Mouse (Mus musculus): ENCODE results near the gene Lct. TPM values are rescaled to one million over a fixed set of nuclear protein-coding genes. Genes with fewer than 3 reads are reported as not detected.
A peak's percentile ranks its signal among the peaks of the same experiment; 100 is the strongest.

Gene Lct
- polyA plus RNA-seq (2012) = not detected in 2 replicates

DNA sequence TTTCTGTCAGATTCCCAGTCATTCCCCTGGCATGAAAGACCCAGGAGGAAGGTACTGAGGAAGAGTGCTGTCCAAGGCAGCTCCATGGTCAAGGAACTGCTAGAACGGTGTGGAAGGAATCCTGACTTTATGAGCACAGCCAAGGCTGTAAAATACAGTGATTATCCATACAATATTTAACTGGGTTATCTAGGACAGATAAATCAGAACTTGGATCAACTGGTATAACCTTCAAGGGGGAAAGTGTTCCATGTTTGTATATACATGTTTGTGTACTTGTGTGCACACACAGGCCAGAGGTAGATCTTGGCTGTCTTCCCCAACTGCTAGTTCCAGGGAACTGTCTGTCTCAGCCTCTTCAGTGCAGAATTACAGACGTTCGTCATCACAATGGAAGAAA, at the start of gene Lct:
TSS of gene Lct (minus strand) at position 101 of the 400 bp plus-strand sequence.
- TF ChIP-seq GATA1 (IDR thresholded peaks at IDR 0.05; ENCODE audit: low read length) = no peak

DNA sequence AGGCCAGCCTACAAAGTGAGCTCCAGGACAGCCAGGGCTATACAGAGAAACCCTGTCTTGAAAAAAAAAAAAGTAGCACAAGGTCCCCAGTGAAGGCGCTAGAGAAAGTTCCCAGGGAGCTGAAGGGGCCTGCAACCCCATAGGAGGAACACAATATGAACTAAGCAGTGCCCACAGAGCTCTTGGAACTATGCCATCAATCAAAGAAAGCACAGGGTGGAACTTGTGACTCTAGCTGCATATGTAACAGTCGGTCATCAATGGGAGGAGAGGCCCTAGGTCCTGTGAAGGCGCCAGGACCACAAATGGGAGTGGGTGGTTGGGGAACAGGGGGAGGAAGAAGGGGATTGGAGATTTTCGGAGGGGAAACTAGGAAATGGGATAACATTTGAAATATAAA, 48.7 kb upstream of the Lct start:
- TF ChIP-seq GATA1 (IDR thresholded peaks at IDR 0.05; ENCODE audit: low read length) = no peak

DNA sequence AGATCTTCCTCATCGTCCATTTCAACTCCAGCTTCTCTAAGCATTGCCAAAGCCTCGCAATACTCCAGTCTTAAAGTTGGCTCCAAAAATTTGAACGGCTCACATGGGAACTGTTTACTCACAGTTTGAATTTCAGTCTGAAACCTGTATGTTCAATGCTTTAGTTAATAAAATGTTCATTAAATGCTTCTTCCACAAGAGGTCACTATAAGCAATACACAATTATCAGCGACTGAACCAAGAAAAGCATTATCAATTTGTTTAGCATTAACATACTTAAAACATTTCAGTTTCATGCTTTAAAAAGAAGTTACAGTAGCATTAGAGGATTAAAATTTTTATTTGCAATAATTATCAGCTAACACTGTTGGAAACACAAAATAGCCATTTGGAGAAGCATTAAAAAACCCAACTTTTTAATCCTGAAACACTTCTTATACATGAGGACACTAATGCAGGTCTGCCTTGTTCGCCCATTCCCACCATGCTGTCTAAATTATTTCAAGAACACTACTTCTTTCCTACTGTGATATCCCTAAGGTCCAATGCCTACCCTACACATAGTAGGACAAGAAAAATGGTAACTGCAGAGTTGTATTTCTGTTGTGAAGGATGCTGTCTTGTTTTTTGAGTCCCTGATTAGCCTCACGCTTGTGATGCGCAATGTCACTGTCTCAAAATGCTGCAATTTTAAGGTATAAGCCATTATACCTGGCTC, 44.2 kb upstream of the Lct start:
- no peak for TF ChIP-seq GATA1 (IDR thresholded peaks at IDR 0.05; ENCODE audit: low read length)

DNA sequence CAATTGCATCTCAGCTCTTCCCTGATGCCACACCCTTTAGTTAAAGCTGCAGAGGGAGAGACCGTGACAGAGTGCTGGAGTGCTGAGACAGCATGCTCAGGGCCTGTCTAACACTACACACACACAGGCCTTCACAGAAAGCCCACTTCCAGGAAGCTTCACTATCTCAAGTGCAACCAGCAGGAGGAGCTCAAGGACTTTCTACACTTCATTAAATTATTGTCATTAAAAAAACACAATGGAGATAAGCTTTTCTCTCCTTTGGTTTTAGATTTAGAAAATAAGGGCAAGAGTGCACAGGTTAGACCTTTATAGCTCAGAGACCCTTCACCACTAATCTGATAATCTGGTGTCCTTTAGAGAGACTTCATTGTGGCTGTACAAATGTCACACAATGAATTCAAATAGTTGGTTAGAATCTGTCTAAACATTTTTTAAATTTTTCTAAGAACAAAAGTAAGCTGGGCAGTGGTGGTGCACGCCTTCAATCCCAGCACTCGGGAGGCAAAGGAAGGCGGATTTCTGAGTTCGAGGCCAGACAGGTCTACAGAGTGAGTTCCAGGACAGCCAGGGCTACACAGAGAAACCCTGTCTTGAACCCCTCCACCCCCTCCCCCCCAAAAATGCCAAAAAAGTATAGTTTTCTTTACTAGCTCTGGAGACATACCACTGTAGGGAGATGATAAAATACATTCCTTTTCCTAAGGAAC, 40.8 kb upstream of the Lct start:
- no peak for TF ChIP-seq GATA1 (IDR thresholded peaks at IDR 0.05; ENCODE audit: low read length)

DNA sequence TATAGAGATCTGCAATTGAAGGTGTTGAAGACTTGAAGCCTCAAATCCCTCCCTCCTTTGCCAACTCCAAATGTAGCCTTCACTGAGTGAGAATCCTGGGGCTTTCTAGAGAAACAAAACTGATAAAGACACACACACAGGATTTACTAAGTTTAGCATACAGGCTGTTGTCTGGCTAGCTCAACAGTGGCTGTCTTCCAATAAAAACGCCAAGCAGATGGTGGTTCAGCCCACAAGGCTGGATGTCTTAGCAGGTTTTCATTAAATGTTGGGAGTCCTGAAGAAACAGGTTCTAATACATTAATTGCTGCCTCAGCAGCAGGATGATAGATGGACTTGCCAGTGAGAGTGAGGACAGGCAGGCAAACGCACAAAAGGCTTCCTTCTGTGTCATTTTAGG, 32.5 kb upstream of the Lct start:
- TF ChIP-seq GATA1 (IDR thresholded peaks at IDR 0.05; ENCODE audit: low read length) = no peak

DNA sequence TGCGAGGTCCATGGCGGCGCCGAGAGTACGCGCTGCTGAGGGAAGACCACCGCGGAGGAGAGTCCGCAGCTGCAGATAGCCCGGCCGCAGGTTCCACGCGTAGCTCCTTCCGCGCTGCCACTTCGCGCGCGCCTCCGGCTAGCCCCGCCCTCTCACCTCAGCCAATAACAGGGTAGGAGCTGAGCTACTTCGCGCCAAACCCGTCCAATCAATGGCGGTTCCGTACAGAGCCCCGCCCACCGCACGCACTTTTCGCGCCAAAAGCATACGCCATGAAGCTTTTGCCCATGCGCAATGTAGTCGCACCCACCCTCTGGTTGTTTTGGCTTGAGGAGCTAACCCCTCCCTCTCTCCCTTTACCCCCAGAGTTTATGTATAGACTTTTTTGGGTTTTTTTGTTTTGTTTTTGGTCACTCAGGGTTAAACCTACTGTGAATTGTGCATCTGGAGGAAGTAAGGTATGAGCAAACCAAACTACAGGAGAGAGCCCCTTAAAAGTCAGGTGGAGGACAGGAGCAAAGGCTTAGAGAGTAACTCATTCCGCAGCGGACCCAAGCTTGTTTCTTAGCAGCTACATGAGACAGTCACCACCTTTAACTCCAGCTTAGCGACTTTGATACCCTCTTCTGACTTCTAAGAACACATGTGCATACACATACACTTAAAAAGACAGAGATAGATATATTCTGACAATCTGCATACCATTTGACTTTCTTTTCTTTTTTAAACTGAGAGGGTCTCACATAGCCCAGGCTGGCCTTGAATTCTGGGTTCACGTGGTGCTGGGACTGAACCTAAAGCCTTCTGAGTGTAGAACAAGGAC, 31.6 kb upstream of the Lct start, which contains the start of gene Mcm6:
TSS of gene Mcm6 (minus strand) at position 111 of the 823 bp plus-strand sequence.
- no peak for TF ChIP-seq GATA1 (IDR thresholded peaks at IDR 0.05; ENCODE audit: low read length)

DNA sequence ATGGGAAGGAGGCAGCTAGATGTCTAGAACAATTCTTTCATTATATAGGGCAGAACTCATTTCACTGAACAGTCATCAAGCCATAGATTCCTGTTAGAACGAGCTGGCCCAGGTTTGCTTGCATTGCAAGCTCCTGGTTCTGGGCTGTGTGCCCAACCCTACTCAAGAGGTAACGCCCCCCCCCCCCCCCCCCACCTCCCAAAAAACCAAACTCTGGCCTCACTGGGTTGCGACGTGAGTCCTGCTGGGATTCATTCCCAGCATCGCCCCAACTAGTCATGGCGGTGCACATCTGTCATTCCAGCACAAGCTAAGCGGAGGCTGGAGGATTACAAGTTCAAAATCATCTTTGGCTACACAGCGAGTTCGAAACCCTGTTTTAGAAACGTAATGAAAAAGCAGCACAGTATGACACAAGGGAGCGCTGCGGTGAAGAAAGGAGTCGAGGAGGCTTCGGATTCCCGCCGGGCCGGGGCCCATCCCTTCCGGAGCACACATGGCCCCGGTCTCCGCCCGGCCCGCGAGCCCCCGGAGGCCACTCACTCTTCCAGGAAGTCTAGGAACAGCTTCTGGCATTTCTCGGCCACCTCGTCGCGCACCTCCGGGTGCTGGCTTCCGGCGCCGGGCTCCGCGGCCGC, 30.9 kb upstream of the Lct start:
- no peak for TF ChIP-seq GATA1 (IDR thresholded peaks at IDR 0.05; ENCODE audit: low read length)

DNA sequence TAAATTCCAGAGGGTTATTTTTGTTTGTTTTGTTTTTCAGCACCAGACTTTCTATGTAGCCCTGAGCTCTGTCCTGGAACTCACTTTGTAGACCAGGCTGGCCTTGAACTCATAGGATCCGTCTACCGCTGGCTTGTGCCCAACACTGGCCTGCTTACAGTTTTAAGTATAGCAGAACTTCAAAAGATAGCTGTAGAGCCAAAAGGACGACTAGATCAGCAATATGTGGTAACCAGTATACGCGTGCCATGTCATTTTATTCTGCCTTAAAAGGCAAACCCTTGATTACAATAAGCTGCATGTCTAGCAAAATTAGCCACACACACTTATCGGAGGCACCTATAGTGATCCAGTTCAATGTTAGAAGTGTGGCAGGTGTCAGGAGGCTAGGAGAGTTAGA, 30.2 kb upstream of the Lct start:
- no peak for TF ChIP-seq GATA1 (IDR thresholded peaks at IDR 0.05; ENCODE audit: low read length)

DNA sequence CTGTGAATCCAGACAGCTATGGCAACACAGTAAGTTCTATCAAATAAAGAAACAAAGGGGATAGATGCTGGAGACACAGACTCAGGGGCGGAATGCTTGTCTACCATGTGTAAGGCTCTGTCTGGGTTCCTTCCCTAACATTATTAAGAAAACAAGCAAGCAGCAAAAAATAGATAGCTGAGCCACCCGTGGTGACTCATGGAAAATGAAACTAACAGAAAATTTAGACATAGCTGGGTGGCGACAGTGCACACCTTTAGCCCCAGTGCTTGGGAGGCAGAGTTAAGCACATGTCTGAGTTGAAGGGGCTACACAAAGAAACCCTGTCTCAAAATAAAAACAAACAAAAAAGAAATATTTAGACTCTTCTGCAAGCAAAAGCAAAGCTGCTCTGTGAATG, 29.3 kb upstream of the Lct start:
- TF ChIP-seq GATA1 (IDR thresholded peaks at IDR 0.05; ENCODE audit: low read length) = no peak

DNA sequence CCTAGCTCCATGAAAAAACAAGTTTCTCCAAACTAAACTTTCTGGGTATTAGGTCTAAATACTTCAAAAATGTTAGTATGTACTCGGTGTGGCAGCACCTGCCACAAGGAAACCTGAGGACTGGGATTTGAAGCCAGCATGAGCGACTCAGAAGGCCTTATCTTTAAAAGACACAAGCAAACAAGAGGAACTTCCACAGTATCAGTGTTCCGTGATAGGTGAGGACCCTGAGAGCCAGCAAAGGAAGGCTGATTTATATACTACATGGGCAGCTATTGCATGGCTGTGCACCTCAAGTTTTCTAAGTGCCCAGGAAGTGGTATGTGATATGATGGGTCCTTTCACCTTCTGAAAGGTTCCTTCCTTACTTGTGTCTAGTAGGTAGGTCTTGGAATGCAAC, 25.0 kb upstream of the Lct start:
- TF ChIP-seq GATA1 (IDR thresholded peaks at IDR 0.05; ENCODE audit: low read length) = peak; percentile 51

DNA sequence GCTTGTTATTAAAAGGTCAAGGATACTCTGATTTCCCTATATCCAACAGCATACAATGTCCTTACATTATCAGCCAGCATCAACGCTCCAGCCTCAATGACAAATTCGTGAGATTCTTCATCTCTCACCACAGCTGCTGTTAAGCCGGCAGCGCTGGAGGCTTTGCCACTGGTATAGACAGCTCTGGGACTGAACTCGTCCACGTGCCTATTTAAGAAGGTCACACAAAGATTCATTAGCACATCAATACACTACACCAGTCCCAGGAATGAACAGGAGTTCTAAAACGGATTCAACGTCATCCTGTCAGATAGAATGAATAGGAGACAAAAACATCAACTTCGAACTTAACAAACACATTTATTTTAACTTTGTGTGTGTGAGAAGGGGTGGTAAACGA, 16.1 kb upstream of the Lct start:
- TF ChIP-seq GATA1 (IDR thresholded peaks at IDR 0.05; ENCODE audit: low read length) = no peak

DNA sequence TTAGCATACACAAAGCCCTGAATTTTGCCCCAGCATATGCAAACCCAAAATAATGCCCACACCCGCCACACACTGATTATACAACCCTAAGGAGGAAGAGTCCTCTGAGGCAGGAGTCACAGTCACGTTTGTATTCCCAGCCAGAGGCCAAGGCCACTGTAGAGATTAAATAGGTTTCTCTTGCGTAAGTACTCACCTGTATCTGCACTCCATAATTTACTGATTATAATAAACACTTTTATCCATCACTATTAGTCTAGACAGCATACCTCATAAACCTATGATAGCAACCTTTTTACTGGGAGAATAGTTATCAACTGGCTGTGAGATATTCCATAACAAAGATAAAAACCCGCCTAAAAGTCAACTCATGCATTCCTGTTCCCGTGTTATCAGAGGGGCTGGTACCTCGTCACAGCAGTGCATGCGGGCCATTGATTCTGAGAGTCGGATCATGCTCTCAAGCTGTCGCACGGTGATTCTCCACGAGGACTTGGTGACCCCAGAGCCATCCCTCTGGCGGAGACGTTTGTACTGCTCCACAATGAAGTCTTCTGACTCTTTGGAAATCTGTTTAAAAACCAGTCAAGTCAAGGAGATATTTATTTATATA, 9.7 kb upstream of the Lct start:
- TF ChIP-seq GATA1 (IDR thresholded peaks at IDR 0.05; ENCODE audit: low read length) = no peak

DNA sequence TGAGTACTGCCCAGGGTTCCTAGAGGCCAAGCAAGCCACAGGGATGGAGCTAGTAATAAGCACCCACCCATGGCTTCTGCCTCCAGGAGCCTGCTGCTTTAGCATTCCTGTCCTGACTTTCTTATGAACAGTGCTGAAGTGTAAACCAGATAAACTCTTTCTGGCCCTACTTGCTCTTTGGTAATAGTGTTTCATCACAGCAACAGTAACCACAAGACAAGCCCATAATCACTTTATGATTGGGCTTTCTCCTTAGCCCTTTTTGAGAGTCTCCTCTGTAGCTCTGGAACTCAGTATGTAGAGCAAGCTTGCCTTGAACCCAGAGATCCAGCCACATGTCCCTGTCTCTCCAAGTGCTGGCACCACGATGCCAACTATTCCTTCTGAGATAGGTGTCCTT, 2.2 kb upstream of the Lct start:
- no peak for TF ChIP-seq GATA1 (IDR thresholded peaks at IDR 0.05; ENCODE audit: low read length)

DNA sequence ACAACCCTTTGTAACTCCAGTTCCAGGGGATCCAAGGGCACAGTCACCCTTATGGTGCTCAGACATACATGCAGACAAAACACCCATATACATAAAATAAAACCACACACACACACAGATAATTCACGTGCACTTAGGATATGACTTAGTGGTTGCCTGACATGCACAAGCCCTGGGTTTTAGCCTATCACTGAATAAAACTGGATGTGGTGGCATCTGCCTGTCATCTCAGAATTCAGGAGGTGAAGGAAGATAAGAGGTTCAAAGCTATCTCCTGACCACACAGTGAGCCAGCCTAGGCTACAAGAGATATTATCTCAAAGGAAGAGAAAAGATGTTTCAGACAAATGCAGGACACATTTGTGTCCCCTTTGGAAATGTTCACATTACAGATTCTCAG, 953 bp downstream of the Lct start:
- no peak for TF ChIP-seq GATA1 (IDR thresholded peaks at IDR 0.05; ENCODE audit: low read length)

DNA sequence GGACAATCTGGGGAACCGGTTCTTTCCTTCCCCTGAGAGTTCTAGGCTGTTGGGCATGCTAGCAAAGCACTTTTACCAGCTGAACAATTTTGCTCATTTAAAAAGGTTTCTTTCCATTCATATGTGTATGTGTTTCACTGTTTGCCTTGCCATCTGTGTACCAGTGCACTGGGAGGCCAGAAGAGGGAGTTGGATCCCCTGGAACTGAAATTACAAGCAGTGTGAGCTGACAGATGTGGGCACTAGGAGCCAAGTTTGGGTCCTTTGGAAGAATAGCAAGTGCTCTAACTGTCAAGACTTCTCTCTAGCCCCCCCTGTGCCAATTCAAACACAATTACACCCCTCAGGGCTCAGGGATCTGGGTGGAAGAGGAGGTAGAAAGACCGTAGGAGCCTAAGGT, 3.3 kb downstream of the Lct start:
- TF ChIP-seq GATA1 (IDR thresholded peaks at IDR 0.05; ENCODE audit: low read length) = no peak
